Mouse (Mus musculus) T-cell, adult 66 days (primary cell): ENCODE results near the gene Fam117b. TPM values are rescaled to one million over a fixed set of nuclear protein-coding genes. Genes with fewer than 3 reads are reported as not detected.

Experiments
- total RNA-seq, 2 experiments: library from RNA; stranded (reverse); gene quantifications; 3 replicates in 1 of 2; 4 replicates in 1 of 2; pipeline ENCODE4 v1.2.4; 2023

The Fam117b gene
- 10 to 100 TPM; 53.6 to 56.4 TPM for total RNA-seq

DNA sequence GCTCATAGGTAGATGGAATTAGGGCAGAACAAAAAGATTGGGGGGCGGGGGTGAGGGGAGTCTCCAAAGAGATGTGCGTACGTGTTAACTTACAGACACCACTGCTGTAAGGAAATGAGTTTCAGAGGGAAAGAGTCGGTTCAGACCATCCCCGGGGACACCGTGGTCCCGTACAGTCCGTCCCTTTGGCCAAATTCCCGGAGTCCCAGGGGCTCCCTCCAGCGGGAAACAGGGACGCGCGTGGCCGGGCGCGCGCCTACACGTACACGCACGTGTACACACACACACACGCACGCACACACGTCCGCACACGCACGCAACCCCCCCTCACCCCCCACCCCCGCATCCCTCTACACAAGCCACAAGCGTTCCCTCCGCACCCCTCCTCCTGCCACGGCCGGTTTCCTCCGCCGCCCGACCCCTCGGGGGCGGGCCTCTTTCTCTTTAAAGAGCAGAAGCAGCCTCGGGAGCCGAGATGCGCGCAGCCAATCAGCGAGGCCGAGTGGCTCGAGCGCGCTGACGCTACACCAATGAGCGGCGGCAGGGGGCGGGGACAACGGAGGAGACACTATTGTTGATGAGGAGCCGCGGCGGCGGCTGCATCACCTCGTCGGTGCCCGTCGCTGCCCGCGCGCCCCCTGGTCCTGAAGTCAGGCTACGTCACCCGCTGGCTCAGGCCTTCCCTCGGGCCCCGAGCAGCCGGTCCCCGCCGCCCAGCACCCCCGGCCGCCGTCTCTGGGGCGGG is at the start of gene Fam117b:
Fam117b (plus strand) TSS at position 594 of the 745 bp plus-strand sequence.

Other genes with a start within 250 kb of the Fam117b start
- 100 to 1,000 TPM in 1 of 2 experiments, 10 to 100 TPM in 1; 92.1 to 100 TPM for gene Sumo1, start 242.2 kb upstream of the Fam117b start, total RNA-seq
- 100 to 1,000 TPM; 201 to 210 TPM for gene Nop58, start 228.0 kb upstream of the Fam117b start, total RNA-seq
- gene Bmpr2, start 149.6 kb upstream of the Fam117b start, total RNA-seq = 1 to 10 TPM; 2.9 to 4.0 TPM
- 10 to 100 TPM in 1 of 2 experiments, 1 to 10 TPM in 1; 8.9 to 10.1 TPM for gene Ica1l, start 130.2 kb downstream of the Fam117b start, total RNA-seq
- 10 to 100 TPM; 13.8 to 17.5 TPM for gene Carf, start 185.2 kb downstream of the Fam117b start, total RNA-seq
- gene Wdr12, start 185.6 kb downstream of the Fam117b start, total RNA-seq = 10 to 100 TPM; 31.1 to 40.4 TPM